Mouse (Mus musculus) hindbrain, embryonic 16.5 days (tissue): ENCODE data around the gene Bid. TPM values are rescaled to one million over a fixed set of nuclear protein-coding genes. Genes with fewer than 3 reads are reported as not detected.
"Not testable (repeated sequence)": the region's sequence is repeated elsewhere in the genome, so short reads cannot be mapped to it uniquely, and the experiment has no call there.

ENCODE experiments used
- ATAC-seq: fragments of 200-750 bp; cut with Nextera tagmentation; 2 replicates; pipeline ENCODE4 v1.8.0; 2017; ENCODE audit warnings: moderate TSS enrichment, moderate library complexity
- H3K27ac ChIP-seq: fragments of 300-500 bp; sonication (generic); 2 replicates; pipeline ENCODE4 v1.5.1; 2014; ENCODE audit warnings: low read depth, mild to moderate bottlenecking, control low read depth, low read length, moderate library complexity
- H3K27me3 ChIP-seq: fragments of 300-500 bp; sonication (generic); replicated peaks from 2 replicates; pipeline ENCODE4 v1.6.1; 2014; ENCODE audit warnings: low read length; ENCODE audit not compliant: control insufficient read depth, insufficient read depth
- H3K36me3 ChIP-seq: fragments of 300-500 bp; sonication (generic); 2 replicates; pipeline ENCODE4 v1.6.1; 2014; ENCODE audit warnings: mild to moderate bottlenecking, low read length, moderate library complexity, mixed read lengths; ENCODE audit not compliant: control insufficient read depth, insufficient read depth
- H3K4me1 ChIP-seq: fragments of 300-500 bp; sonication (generic); 2 replicates; pipeline ENCODE4 v1.6.1; 2014; ENCODE audit warnings: low read depth, low read length; ENCODE audit not compliant: control insufficient read depth, insufficient read depth
- H3K4me2 ChIP-seq: fragments of 300-500 bp; sonication (generic); 2 replicates; pipeline ENCODE4 v1.6.1; 2014; ENCODE audit warnings: mild to moderate bottlenecking, low read length, control low read depth, moderate library complexity
- H3K4me3 ChIP-seq: fragments of 300-500 bp; sonication (generic); 2 replicates; pipeline ENCODE4 v1.5.1; 2014; ENCODE audit warnings: mild to moderate bottlenecking, low read length, control low read depth, moderate library complexity
- H3K9ac ChIP-seq: fragments of 300-500 bp; sonication (generic); 2 replicates; pipeline ENCODE4 v1.6.1; 2014; ENCODE audit warnings: low read depth, mild to moderate bottlenecking, control low read depth, low read length, moderate library complexity
- H3K9me3 ChIP-seq: fragments of 300-500 bp; sonication (generic); 2 replicates; pipeline ENCODE4 v1.6.1; 2014; ENCODE audit warnings: mild to moderate bottlenecking, low read length, moderate library complexity; ENCODE audit not compliant: control insufficient read depth
- WGBS: fragments of 180-500 bp; shearing (Covaris S2); extraction: QIAGEN DNeasy Blood & Tissue Kit; methylation state at CpG from one replicate; pipeline ENCODE4 v1.1.7; 2014; 5-methylcytosine and 5-hydroxymethylcytosine counted together
- polyA plus RNA-seq: library from polyadenylated mRNA; unstranded; fragments of >200 nt; fragmentation: Nextera tagmentation; extraction: Ambion mirVana; gene quantifications from 2 replicates; pipeline ENCODE4 v1.2.1, GENCODE M21; 2015

Gene Bid
- polyA plus RNA-seq, 1 experiment from 2014 or later = 45.6 TPM

DNA sequence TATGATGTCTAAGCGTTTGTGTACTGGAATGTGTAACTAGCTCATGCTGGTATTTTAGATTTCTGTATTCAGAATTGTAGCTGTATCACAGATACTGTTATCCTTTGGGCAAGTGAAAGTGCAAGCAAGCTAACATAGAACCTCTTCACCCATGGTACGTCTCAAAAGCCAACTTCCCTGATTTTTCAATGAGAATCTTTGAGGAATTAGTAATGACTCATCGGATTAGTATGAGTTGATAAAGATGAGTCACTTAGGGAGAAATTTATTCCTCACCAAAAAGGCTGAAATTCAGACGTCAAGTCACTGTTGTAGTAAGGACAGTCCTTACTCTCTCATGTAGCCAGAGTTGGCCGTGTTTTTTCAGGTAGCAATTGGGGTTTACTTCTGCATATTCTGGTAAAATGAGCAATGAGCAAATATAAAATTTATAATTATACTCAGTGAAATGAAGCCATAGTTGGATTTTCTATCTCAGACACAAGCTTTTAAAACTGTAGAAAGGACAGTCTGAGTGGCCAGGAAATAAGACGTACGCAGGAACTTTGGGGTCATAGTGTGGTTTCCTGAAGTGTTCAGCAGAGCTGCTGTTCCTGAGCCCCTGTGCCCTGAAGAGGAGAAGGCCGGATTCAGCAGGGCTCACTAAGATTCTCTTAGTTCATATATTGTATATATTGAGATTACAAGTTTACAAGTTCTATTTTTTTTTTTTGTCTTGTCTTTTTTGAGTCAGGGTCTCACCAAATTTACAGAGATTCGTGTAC is 50.4 kb downstream of the Bid start:
- 88% methylated on average over 9 of the region's 9 CpGs for WGBS
- Histone ChIP-seq H3K4me3 (no peak overlapping the region), H3K9ac (no peak overlapping the region), H3K27me3 (no peaks in the 10 kb centered on the region), H3K36me3 (peaks cover 12% of the 10 kb centered on the region), H3K27ac (no peak overlapping the region), H3K4me1 (no peaks in the 10 kb centered on the region), H3K4me2 (no peak overlapping the region), H3K9me3 (no peaks in the 10 kb centered on the region)
- ATAC-seq = no peak

DNA sequence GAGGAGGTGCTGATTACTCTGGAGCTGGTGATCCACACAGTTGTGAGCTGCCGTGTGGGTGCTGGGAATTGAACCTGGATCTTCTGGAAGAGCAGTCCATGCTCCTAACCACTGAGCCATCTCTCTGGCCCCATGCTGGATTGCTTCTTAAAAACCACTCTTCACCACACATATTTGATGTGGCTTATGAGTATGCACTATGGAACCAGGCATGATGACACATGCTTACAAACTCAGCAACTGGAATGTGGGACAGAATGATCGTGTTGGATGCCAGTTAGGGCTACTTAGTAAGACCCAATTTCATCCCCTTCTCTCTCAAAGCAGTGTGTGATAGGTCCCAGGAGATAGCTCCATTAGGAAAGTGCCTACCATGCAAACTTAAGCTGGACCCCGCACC is 56.6 kb downstream of the Bid start:
- 96% methylated on average over 3 of the region's 3 CpGs for WGBS
- no peak for ATAC-seq
- no peak overlapping the region for H3K9ac ChIP-seq
- no peak overlapping the region for H3K4me3 ChIP-seq
- no peaks in the 10 kb centered on the region for H3K27me3 ChIP-seq
- no peak overlapping the region for H3K4me2 ChIP-seq
- H3K36me3 ChIP-seq = peaks cover 7% of the 10 kb centered on the region; the same call in 1 of the 2 replicates
- H3K4me1 ChIP-seq = peaks cover 3% of the 10 kb centered on the region; the same call in 1 of the 2 replicates
- H3K9me3 ChIP-seq = no peaks in the 10 kb centered on the region
- no peak overlapping the region for H3K27ac ChIP-seq

- H3K27ac ChIP-seq = 0 out of 2 replicates have a peak overlapping the region, but pooled peaks have one; percentile 14
- ATAC-seq = peak; percentile 90
- H3K9ac ChIP-seq = no peak overlapping the region
- H3K36me3 ChIP-seq = peaks cover 9% of the 10 kb centered on the region
- no peak overlapping the region for H3K4me3 ChIP-seq
- WGBS = 33% methylated on average over 8 of the region's 8 CpGs
- H3K4me1 ChIP-seq = peaks cover 3% of the 10 kb centered on the region; the same call in 1 of the 2 replicates
- no peak overlapping the region for H3K4me2 ChIP-seq
- H3K9me3 ChIP-seq = no peaks in the 10 kb centered on the region
- H3K27me3 ChIP-seq = no peaks in the 10 kb centered on the region
These were observed 58.4 kb downstream of the Bid start for GRCm38 (mm10) chr6:120858217-120858711.

GRCm38 (mm10) chr6:120854413-120854812 is 62.2 kb downstream of the Bid start:
- 77% methylated on average over 10 of the region's 10 CpGs for WGBS
- no peak for ATAC-seq
- no peaks in the 10 kb centered on the region for H3K9me3 ChIP-seq
- H3K27ac ChIP-seq = no peak overlapping the region
- no peak overlapping the region for H3K4me3 ChIP-seq
- no peaks in the 10 kb centered on the region for H3K27me3 ChIP-seq
- H3K4me1 ChIP-seq = peaks cover 3% of the 10 kb centered on the region; the same call in 1 of the 2 replicates
- H3K4me2 ChIP-seq = no peak overlapping the region
- no peak overlapping the region for H3K9ac ChIP-seq
- H3K36me3 ChIP-seq = peaks cover 13% of the 10 kb centered on the region

DNA sequence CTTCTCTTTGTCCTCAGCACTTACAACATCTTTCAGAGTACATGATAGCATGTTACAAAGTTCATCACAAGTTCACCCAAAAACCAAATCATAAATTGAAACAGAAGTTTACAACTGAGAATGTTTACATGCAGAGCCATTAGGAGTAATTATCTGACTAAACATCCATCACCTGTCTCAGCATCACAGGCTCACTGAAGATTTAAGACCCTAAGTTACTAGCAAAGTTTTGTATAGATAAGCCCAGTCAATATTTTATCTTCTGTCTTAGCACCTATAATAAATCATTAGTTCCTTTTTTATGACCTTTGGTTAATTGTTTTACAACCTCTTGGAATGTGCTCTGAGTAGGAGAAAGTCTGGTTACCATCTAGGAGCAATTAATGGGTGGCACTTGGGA is 65.9 kb downstream of the Bid start:
- not testable (repeated sequence) for ATAC-seq, H3K9me3 ChIP-seq, H3K27me3 ChIP-seq, H3K9ac ChIP-seq, H3K4me1 ChIP-seq, H3K4me3 ChIP-seq, H3K27ac ChIP-seq, H3K4me2 ChIP-seq
- peaks cover 17% of the 10 kb centered on the region for H3K36me3 ChIP-seq

Other genes starting within 250 kb of the Bid start
- gene Slc25a18, start 143.3 kb downstream of the Bid start, polyA plus RNA-seq = 28.4 and 35.8 TPM in 2 replicates
- gene Atp6v1e1, start 94.1 kb downstream of the Bid start, polyA plus RNA-seq = 290 and 313 TPM in 2 replicates
- 27.2 and 27.3 TPM in 2 replicates for gene Bcl2l13, start 80.6 kb downstream of the Bid start, polyA plus RNA-seq
- 31.4 and 32.9 TPM in 2 replicates for gene Mical3, start 214.1 kb upstream of the Bid start, polyA plus RNA-seq